Mouse (Mus musculus): ENCODE data around the gene Gm11236.
"Not testable (repeated sequence)": the region's sequence is repeated elsewhere in the genome, so short reads cannot be mapped to it uniquely, and the experiment has no call there.

- TF ChIP-seq CTCF (IDR thresholded peaks at IDR 0.05; ENCODE audit: borderline replicate concordance, insufficient read depth, low read depth, low read length); POLR2A (IDR thresholded peaks at IDR 0.05; ENCODE audit: borderline replicate concordance, insufficient read depth, low read length): not testable (repeated sequence)
Measured at GRCm38 (mm10) chr4:73637821-73638220, at the start of gene Gm11236.
